Mouse (Mus musculus) inflammation-experienced regulatory T-cells (primary cell): ENCODE results near the gene Gm17026. TPM values are rescaled to one million over a fixed set of nuclear protein-coding genes. Genes with fewer than 3 reads are reported as not detected.

Experiments
- polyA plus RNA-seq, 2 experiments: library from polyadenylated mRNA; unstranded; fragments of 100-300 nt; shearing (Covaris generic); gene quantifications; one replicate each; pipeline ENCODE4 v1.2.1; 2017

Gene Gm17026
- polyA plus RNA-seq = not detected

GRCm38 (mm10) chr14:42259948-42260347, at the start of gene Gm17026:
Gene Gm17026, minus strand, starts transcription at chr14:42260048.

GRCm38 (mm10) chr14:42297258-42297657, 37.4 kb upstream of the Gm17026 start, which contains the start of gene Gm9611:
Gene Gm9611, minus strand, starts transcription at chr14:42297358.

Other genes starting within 250 kb of the Gm17026 start
- gene Gm7951, start 142.7 kb downstream of the Gm17026 start, polyA plus RNA-seq = under 1 TPM in 1 of 2 experiments, not detected in 1; 0.28 TPM
- not detected for gene Gm17027, start 97.4 kb downstream of the Gm17026 start, polyA plus RNA-seq
- not detected for gene Gm3573, start 69.3 kb downstream of the Gm17026 start, polyA plus RNA-seq
- gene Gm9611, start 37.3 kb upstream of the Gm17026 start, polyA plus RNA-seq = 1 to 10 TPM in 1 of 2 experiments, not detected in 1; 1.3 TPM
- not detected for gene Gm7995, start 50.2 kb upstream of the Gm17026 start, polyA plus RNA-seq
- 1 to 10 TPM in 1 of 2 experiments, not detected in 1; 1.3 TPM for gene Gm8005, start 179.6 kb upstream of the Gm17026 start, polyA plus RNA-seq
- under 1 TPM; 0.17 to 0.45 TPM for gene Gm8011, start 203.8 kb upstream of the Gm17026 start, polyA plus RNA-seq
- gene Gm8020, start 242.3 kb upstream of the Gm17026 start, polyA plus RNA-seq = not detected